Mouse (Mus musculus) C2C12 (cell line): ENCODE measurements around the gene Nr1d2.

ENCODE experiments used
- CTCF ChIP-seq: IDR thresholded peaks from one replicate; pipeline ENCODE4 v1.5.1; 2011; ENCODE audit not compliant: control insufficient read depth, insufficient read depth, insufficient read length
- MAX ChIP-seq: IDR thresholded peaks from one replicate; pipeline ENCODE4 v1.6.1; 2011; ENCODE audit warnings: mild to moderate bottlenecking, control low read depth
- MYOG ChIP-seq: IDR thresholded peaks from one replicate; pipeline ENCODE4 v1.6.1; 2011; ENCODE audit not compliant: control insufficient read depth, insufficient read length; ENCODE audit errors: extremely low read depth

DNA sequence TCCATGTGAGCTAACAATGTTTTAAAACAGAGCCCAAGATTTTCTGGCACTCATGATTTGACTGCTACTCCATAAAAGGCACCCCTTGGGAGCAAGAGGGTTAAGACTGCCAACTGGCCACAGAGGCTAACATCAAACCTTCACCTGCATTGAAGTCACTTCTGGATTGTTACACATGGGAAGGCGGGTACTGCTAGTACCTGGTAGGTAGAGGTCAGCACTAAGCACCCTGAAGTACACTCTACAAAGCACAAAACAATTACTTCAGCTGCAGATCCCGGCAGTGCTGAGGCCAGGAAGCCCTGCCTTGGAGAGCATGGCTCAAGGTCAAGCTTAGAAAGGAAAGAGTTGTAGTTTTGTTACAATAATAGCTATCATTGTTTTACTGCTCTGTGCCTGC lies 48.5 kb upstream of the Nr1d2 start:
- TF ChIP-seq CTCF = no peak
- no peak for TF ChIP-seq MYOG
- TF ChIP-seq MAX = no peak
